Mouse (Mus musculus): ENCODE measurements at regions not wholly inside any gene's neighbourhood (a gene's known extent, or its start where the extent isn't known, plus 50 kb on each side); places are given as distances from the start of the nearest gene placed in this dataset.

DNA sequence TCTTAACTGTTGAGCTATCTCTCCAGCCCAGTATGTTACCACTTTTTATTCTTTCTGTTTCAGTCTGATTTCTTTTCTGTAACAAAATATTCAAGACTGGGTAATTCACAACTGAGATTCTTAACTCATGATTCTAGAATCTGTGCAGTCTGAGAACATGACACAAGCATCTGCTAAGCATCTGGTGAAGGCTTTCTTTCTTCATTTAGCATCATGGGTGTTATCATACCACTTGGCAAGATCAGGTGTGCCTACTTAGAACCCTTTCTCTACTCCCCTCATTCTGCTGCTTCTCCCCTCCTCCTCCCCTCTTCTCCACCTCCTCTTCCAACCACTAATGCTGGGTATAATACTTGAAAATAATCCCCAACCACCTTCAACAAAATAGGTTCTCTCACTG lies 62.1 kb upstream of the Pfn2 start:
- DNase-seq (ENCODE audit: low read depth, low spot score) = no peak

GRCm38 (mm10) chr3:57911831-57912596 lies 64.1 kb upstream of the Pfn2 start:
- no peak for DNase-seq (ENCODE audit: low read depth, low spot score)

DNA sequence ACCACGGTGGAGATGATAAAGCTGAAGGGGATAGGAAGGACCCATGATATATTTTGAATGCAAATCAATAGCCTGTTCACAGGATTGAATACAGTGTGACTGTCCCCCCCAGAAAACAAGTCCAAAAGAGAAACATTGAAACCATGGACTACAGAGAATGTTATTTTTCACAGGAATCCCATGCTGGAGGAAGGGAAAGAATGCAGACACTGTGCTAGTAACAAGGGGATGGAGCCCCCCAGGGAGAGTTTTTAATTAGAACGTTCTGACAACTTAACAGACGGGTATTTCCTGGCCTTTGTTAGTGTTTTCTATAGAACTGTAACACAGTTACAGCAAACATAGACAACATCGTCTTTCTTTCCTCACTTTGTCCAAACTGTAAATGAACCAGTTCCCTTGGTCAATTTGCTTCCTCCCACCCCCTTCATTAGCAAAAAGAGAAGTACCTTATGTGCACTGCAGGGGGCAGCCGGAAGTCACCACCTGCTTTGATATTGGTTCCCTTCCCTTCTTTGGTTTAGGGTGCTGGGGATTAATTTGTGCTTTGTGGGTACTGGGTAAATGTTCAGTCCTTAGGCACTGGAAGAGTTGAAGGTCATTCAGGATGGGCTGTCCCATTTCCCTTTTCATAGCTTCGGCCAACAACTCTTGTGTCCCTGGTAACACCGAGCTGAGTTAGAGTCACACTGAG lies 64.9 kb upstream of the Pfn2 start:
- no peak for DNase-seq (ENCODE audit: low read depth, low spot score)

- DNase-seq (ENCODE audit: low read depth, low spot score) = no peak
Observed at GRCm38 (mm10) chr3:57914687-57915086, 66.8 kb upstream of the Pfn2 start.

DNA sequence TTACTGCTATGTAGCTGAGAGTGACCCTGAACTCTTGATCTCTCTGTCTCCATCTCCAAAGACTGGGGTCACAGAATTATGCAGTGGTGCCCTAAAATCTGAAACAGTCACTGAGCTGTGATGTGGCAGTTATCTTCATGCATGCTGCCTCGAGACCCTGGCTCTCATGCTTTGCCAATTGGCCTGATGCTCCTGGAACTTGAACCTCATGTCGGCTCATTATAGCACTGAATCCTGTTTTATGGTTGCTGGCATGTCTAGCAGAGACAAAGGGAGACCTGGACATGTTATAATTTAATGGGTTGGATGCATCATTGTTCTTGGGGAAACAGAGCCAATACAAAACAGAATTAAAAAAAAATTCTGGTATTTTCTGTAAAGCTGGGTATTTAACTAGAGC lies 71.0 kb upstream of the Pfn2 start:
- DNase-seq (ENCODE audit: low read depth, low spot score) = no peak

DNA sequence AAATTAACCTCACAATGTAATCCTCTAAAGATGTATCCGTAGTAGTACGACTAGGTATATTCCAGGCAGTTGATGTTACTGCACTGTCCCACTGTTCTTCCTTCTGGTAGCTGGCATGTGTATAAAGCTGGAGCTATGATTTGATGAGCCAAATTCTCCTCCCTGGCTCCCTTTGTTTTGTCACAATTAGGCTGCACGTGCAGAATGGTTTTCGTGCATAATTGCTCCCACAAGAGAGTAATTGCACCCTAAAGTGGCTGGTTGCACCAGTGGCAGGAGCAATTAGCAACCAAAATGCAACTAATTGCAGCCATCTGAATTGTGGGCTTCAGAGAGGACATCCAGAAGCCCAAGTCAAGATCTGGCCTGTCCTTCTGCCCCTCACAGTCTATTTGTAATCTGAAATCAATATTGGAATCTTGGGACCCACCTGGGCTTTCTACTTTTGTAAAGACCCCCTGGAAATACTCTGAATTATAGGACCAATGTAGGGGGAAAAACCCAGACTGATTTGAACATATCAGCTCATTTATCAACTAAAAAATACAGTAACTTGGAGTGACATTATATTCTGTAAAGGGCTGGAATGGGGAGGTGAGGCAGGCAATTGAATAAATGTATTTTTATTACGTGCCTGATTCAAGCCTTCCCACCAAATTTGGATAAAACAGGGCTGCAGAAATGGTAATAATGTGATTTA lies 71.7 kb upstream of the Pfn2 start:
- DNase-seq (ENCODE audit: low read depth, low spot score) = no peak

GRCm38 (mm10) chr3:57920090-57920432 lies 72.2 kb upstream of the Pfn2 start:
- no peak for DNase-seq (ENCODE audit: low read depth, low spot score)

DNA sequence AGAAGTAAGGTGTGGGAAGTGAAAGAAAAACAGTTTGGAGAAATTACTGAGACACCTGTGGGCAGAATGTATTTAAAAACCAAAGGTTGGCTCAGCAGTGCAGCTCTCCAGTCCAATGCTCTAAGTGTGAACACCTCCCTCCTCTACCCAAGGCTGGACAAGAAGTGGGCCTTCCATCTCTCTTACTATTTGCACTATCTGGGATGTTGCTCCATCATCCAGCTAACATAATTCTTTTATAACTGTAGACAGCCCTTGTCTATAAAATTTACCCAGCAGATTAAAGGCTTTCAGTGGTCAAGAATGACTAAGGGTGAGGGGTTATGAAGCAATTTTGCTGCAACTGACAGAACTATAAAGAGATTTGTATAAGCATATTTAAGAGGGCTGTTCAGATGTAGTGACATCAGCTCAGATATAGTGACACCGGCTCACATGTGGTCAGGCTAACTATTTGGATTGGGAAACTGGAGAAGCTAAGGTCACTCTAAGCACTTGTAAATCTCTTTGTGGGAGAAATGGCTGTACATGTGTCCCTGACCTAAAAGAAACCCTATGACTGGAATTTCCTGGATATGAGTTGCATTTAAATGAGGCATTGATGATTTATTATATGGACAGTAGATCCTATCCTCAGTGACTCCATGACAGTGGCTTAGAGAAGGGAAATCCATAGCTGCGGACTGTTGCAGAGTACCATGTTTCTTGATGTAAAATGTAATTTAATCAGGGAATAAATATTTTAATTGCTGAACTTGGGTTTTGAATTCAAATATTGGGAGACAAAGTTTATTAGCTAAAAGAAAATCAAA lies 73.4 kb upstream of the Pfn2 start:
- DNase-seq (ENCODE audit: low read depth, low spot score) = no peak

- DNase-seq (ENCODE audit: low read depth, low spot score) = no peak
Observed at GRCm38 (mm10) chr3:57923061-57923460, 75.2 kb upstream of the Pfn2 start.

DNA sequence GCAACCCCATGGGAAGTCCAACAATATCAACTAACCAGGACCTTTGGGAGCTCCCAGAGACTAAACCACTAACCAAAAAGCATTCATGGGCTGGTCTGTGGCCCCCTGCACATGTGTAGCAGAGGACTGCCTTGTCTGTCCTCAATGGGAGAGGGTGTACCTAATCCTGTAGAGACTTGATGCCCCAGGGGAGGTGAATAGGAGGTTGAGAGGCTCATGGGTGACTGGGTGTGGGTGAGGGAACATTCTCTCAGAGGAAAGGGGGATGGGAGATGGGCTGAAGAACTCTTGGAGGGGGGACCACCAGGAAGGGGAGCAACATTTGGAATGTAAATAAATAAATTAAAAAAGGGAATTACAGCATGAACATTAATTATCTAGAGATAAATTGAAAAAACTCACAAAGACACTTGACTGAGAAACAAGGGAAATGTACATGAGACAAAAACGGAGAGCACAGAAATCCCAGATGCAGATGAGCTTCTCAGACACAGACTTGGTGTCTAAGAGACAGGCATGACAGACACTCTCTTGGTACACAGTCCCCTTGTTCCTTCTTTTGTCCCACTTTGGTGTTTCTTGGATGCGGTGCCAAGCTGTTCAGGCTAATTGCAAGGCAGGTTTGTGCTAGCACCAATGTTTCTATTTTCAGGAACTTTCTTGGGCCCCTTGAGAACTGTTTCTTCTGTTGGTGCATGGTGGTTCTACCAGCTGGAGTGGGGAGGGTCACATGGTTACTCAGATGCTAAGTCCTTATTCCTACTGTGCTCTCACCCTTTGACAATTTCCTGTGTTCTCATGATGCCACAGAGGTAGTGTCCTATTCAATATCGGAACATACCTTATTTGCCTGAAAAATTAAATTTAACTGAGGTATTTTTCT lies 85.0 kb upstream of the Pfn2 start:
- DNase-seq (ENCODE audit: low read depth, low spot score) = no peak

GRCm38 (mm10) chr3:57935042-57935610 lies 87.2 kb upstream of the Pfn2 start:
- DNase-seq (ENCODE audit: low read depth, low spot score) = no peak

DNA sequence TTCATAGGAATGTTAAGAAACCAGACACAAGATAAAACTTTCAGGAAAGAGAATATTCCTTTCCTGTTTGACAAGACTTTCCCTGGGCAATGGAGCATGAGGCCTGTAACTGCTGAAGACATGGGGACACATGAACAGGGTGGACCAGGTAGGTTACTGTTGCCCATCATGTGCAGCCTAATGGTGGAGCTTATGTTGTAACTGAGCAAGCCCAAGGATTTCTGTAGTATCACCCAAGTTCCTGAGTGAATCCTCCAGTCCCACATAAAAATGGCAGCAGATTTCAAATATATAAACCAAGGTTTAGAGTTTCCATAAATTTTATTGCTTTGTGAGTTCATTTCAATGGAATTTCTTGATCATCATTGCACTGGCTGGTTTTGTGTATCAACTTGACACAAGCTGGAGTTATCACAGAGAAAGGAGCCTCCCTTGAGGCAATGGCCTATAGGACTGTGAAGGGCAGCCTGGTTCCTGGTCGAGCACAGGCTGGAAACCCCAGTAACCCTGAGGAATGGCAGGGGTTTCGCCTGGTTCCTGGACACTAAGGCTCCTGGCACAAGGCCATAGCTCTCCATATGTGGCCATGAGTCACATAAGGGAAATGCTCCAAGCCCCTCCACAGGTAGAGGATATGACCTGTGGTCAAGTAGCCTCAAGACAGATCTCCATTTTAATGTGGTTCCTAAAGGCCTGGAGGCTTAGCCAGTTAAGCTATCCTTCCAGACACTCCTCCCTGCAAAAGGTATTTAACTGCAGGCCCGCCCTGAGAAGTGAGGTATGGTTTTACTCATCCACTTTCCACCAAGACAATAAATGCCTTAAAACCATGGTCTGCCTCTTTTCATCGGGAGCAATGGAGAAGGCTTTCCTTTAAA lies 92.9 kb upstream of the Pfn2 start:
- no peak for DNase-seq (ENCODE audit: low read depth, low spot score)

- DNase-seq (ENCODE audit: low read depth, low spot score) = no peak
Observed at GRCm38 (mm10) chr3:57944698-57945097, 96.8 kb upstream of the Pfn2 start.

GRCm38 (mm10) chr3:57945765-57946164 lies 97.9 kb upstream of the Pfn2 start:
- no peak for DNase-seq (ENCODE audit: low read depth, low spot score)

DNA sequence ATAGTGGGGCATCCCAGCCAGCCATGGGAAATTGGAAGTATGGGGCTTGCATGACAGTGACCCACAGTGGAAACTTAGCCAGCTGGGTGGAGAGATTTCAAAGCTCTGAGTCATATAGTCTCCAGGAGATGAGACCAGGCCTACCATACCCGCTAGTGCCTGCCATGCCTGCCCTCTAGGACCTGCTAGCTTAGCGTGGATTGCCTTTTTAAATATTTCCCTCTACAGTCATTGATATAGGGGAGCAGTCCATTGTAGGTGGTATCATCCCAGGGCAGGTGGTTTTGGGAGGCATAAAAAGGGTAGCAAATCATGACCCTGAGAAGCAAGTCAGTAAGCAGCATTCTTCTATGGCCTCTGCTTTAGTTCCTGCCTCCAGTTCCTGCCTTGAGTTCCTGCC lies 99.5 kb upstream of the Pfn2 start:
- DNase-seq (ENCODE audit: low read depth, low spot score) = no peak

GRCm38 (mm10) chr3:57948720-57949119 lies 100.8 kb upstream of the Pfn2 start:
- DNase-seq (ENCODE audit: low read depth, low spot score) = no peak

DNA sequence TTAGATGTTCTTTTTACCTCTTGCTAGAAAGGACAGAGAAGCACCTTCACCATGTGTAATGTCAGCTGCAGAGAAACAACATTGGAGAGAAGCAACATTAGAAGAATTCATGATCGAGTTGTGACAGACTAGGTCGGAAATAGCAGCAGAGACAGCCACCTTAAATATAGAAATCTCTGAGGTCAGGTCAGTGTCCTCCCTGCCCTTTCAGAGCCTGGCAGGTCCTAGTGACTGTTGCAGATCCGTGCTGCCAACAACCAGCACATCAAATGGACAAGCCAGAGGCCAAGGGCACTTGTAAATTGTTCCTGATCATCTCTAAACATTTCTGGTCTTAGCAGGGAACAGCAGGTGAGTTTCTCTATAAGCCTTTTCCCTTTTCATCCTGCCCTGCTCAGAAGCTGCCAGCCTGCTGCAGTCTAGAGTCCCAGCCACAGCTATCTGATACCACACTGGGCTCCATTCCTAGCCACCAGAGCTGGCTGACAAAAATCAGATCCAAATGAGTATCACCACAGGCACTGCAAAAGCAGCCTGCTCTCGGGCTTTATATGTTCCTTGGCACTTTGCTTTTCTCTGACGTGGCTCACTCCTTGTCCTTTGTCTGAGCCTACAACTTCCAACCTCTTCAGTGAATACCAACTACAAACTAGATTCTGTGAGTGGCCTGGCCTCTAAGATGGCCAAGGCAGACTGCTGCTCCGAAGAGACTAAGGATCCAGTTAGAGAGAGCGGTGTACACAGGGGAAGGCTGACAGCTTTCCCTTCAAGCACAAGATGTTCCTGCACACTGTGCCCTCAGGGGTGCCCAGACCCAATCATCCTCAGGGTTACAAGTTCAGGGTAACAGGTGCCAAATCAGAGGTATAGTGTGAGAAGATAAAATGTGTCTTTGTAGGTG lies 102.8 kb upstream of the Pfn2 start:
- DNase-seq (ENCODE audit: low read depth, low spot score) = no peak

- DNase-seq (ENCODE audit: low read depth, low spot score) = no peak
Observed at GRCm38 (mm10) chr3:57951438-57951837, 103.6 kb upstream of the Pfn2 start.

DNA sequence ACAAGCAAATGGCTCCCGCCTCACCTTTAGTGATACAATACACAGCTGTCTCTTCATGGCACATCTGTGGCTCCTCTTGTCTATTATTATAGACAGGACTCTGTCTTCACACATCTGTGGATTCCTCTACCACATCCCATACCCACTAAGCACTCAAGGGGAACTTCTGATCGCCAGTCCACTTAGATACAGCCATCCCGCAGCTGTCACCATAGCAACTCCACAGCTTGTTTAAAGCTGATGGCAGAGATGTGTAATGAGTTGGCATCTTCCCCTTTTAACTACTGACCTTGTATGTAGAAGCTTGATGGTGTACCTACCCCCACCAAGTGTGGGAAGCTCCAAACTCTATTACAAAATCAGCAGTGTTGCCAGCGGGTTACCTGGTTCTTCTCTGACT lies 109.5 kb upstream of the Pfn2 start:
- DNase-seq (ENCODE audit: low read depth, low spot score) = no peak

Data from CD4-positive, CD25-positive, alpha-beta regulatory T cell, adult 2 months (primary cell).